ENCODE assay signal across 23 mouse cellular contexts in the genomic region with DNA sequence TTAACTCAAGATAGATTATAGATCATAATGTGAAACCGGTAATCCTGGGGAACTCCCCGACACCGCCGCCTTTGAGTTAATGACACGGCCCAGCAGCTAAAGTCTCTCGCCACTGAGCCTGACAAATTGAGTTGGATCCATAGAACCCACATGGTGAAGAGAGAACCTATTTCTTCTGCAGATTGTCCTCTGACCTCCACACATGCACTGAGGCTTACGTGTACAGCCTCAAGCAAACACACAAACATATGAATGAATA.
A peak's percentile ranks its signal among the peaks of the same experiment; 100 is the strongest.
DNase-seq lines count a peak whose midpoint lies in the region; ATAC-seq and TF ChIP-seq lines count a peak whose summit lies in the region.
"Had no signal": no experiment of that assay in that cellular context is flagged by ENCODE, and none has a peak within 500 bp of the region (broad histone marks: within the 10 kb centered on the region; RNA-seq: fewer than 3 reads in every experiment).

No protein-coding gene starts in this region.

- H3K4me1 ChIP-seq in heart, embryonic 16.5 days (ENCODE audit: control insufficient read depth, insufficient read depth, low read length), result peaks cover 20% of the 10 kb centered on the region
- peaks cover 5% of the 10 kb centered on the region; the same call in 1 of the 2 replicates for H3K4me1 ChIP-seq in lung, embryonic 14.5 days (ENCODE audit: insufficient read depth)
- peaks cover 40% of the 10 kb centered on the region for H3K4me1 ChIP-seq in thymus, adult 2 months (replicated peaks; ENCODE audit: control insufficient read depth, insufficient read depth, low read length)
- H3K4me1 ChIP-seq: liver, embryonic 12.5 days had no signal

- H3K36me3 ChIP-seq in heart, embryonic 16.5 days (ENCODE audit: control insufficient read depth, insufficient read depth), result no peaks in the 10 kb centered on the region
- H3K36me3 ChIP-seq in lung, embryonic 14.5 days (ENCODE audit: insufficient read depth), result no peaks in the 10 kb centered on the region
- no peaks in the 10 kb centered on the region for H3K36me3 ChIP-seq in thymus, adult 2 months (ENCODE audit: control insufficient read depth, insufficient read depth, low read length)
- H3K36me3 ChIP-seq: heart, embryonic 10.5 days; liver, embryonic 12.5 days; midbrain, embryonic 12.5 days; neural tube, embryonic 12.5 days had no signal

- no peak overlapping the region for H3K4me3 ChIP-seq in heart, embryonic 16.5 days (ENCODE audit: low read length)
- no peak overlapping the region for H3K4me3 ChIP-seq in lung, embryonic 14.5 days (ENCODE audit: low read depth, low read length)
- no peak overlapping the region for H3K4me3 ChIP-seq in thymus, adult 2 months (ENCODE audit: control insufficient read depth, insufficient read depth, low read length)
- H3K4me3 ChIP-seq: erythroblast, embryonic 14.5 days; heart, embryonic 10.5 days; liver, embryonic 12.5 days; megakaryocyte, embryonic 14.5 days; midbrain, embryonic 12.5 days; myocyte; neural tube, embryonic 12.5 days had no signal

- no peaks in the 10 kb centered on the region for H3K9me3 ChIP-seq in heart, embryonic 16.5 days (replicated peaks; ENCODE audit: control insufficient read depth, low read length)
- H3K9me3 ChIP-seq in lung, embryonic 14.5 days (ENCODE audit: low read depth, low read length), result no peaks in the 10 kb centered on the region
- H3K9me3 ChIP-seq: heart, embryonic 10.5 days; liver, embryonic 12.5 days; megakaryocyte, embryonic 14.5 days; midbrain, embryonic 12.5 days; neural tube, embryonic 12.5 days had no signal

- intact Hi-C loops in heart, postnatal 10 days (cut with DNase I), result no loop called here

- no peak for ATAC-seq in heart, embryonic 16.5 days (replicated peaks; ENCODE audit: extremely low read depth, insufficient read depth, low FRiP score)
- no peak for ATAC-seq in lung, embryonic 14.5 days (ENCODE audit: insufficient read depth)
- ATAC-seq: liver, embryonic 12.5 days; liver, postnatal 0 days had no signal

- no peak for TF ChIP-seq POLR2A in thymus, adult 2 months (IDR thresholded peaks at IDR 0.05; ENCODE audit: control insufficient read depth, extremely low read depth, insufficient read depth, low read length, poor library complexity)

- no peak for TF ChIP-seq CTCF in lung, embryonic 14.5 days (IDR thresholded peaks at IDR 0.05; ENCODE audit: low read depth)
- no peak for TF ChIP-seq CTCF in thymus, adult 2 months (IDR thresholded peaks at IDR 0.05; ENCODE audit: borderline replicate concordance, control insufficient read depth, extremely low read depth, insufficient read depth, low read length, poor library complexity)

- DNase-seq in heart, postnatal 10 days, result no peak
- no peak for DNase-seq in lung, embryonic 14.5 days
- DNase-seq in lung, postnatal 25 days (ENCODE audit: low spot score), result no peak
- no peak for DNase-seq in thymus, adult 2 months
- DNase-seq in thymus, postnatal 25 days, result no peak
- DNase-seq in ovary, postnatal 14 days (ENCODE audit: low spot score), result no peak
- DNase-seq: adrenal gland, adult 8-10 months; cerebellum, adult 2 months; cerebellum, postnatal 14 days; gastrocnemius, postnatal 14 days; kidney, adult 8-10 months; kidney, postnatal 4 days; left cerebral cortex, postnatal 4 days; liver, postnatal 0 days had no signal

- WGBS in heart, embryonic 16.5 days, result 92% methylated on average over 7 of the region's 7 CpGs
- 78% methylated on average over 7 of the region's 7 CpGs for WGBS in lung, embryonic 14.5 days
- 79% methylated on average over 7 of the region's 7 CpGs for WGBS in thymus, adult 2 months

- H3K27me3 ChIP-seq in heart, embryonic 16.5 days (ENCODE audit: control insufficient read depth, insufficient read depth, low read length), result no peaks in the 10 kb centered on the region
- H3K27me3 ChIP-seq in lung, embryonic 14.5 days (ENCODE audit: insufficient read depth, low read length), result no peaks in the 10 kb centered on the region
- H3K27me3 ChIP-seq in thymus, adult 2 months (ENCODE audit: control insufficient read depth, insufficient read depth, low read length), result no peaks in the 10 kb centered on the region

- H3K4me2 ChIP-seq in heart, embryonic 16.5 days (ENCODE audit: low read depth, low read length), result no peak overlapping the region
- H3K4me2 ChIP-seq in lung, embryonic 14.5 days, result no peak overlapping the region
- H3K4me2 ChIP-seq: hindbrain, embryonic 14.5 days; liver, embryonic 12.5 days; midbrain, embryonic 12.5 days had no signal

- H3K9ac ChIP-seq in heart, embryonic 16.5 days (ENCODE audit: low read length), result no peak overlapping the region
- no peak overlapping the region for H3K9ac ChIP-seq in lung, embryonic 14.5 days
- H3K9ac ChIP-seq: hindbrain, embryonic 14.5 days; liver, embryonic 12.5 days; liver, postnatal 0 days; midbrain, embryonic 12.5 days; neural tube, embryonic 12.5 days had no signal

- H3K27ac ChIP-seq in heart, embryonic 16.5 days (ENCODE audit: low read length), result peak overlapping the region; percentile 75
- H3K27ac ChIP-seq in lung, embryonic 14.5 days (ENCODE audit: low read depth), result peak overlapping the region; percentile 71
- H3K27ac ChIP-seq in thymus, adult 2 months (ENCODE audit: control insufficient read depth, insufficient read depth, low read length), result peak overlapping the region; percentile 86
- H3K27ac ChIP-seq: heart, embryonic 10.5 days; hindbrain, embryonic 14.5 days; liver, embryonic 12.5 days; midbrain, embryonic 12.5 days; neural tube, embryonic 12.5 days had no signal
